Mouse (Mus musculus): ENCODE measurements around the gene Eif2d. TPM values are rescaled to one million over a fixed set of nuclear protein-coding genes. Genes with fewer than 3 reads are reported as not detected.
"Not testable (repeated sequence)": the region's sequence is repeated elsewhere in the genome, so short reads cannot be mapped to it uniquely, and the experiment has no call there.

Gene Eif2d
- polyA plus RNA-seq, 1 experiment from 2014 or later, result 62.6 TPM

DNA sequence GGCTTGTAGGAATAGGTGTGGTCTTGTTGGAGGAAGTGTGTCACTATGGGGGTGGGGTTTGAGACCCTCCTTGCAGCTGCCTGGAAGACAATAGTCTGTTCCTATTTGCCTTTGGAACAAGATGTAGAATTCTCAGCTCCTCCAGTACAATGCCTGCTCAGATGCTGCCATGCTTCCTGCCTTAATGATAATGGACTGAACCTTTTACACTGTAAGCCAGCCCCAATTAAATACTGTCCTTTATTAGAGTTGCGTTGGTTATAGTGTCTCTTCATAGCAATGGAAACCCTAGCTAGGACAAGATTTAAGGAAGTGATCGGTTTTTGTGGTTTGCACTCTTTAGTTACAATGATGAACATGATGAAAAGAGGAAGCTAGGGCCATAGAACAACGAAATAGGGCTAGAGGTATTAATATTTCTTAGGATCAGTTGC, 6.8 kb upstream of the Eif2d start:
- Histone ChIP-seq H3K4me3 (no peak overlapping the region), H3K36me3 (no peaks in the 10 kb centered on the region), H3K27me3 (ENCODE audit: low read depth, poor library complexity, severe bottlenecking) (peaks cover under 1% of the 10 kb centered on the region; the same call in 1 of the 2 replicates), H3K4me1 (no peaks in the 10 kb centered on the region), H3K27ac (replicated peaks) (no peak overlapping the region), H3K9me3 (replicated peaks) (no peaks in the 10 kb centered on the region)
- DNase-seq (ENCODE audit: low spot score), result no peak
- WGBS, result 88% methylated on average over 3 of the region's 3 CpGs

DNA sequence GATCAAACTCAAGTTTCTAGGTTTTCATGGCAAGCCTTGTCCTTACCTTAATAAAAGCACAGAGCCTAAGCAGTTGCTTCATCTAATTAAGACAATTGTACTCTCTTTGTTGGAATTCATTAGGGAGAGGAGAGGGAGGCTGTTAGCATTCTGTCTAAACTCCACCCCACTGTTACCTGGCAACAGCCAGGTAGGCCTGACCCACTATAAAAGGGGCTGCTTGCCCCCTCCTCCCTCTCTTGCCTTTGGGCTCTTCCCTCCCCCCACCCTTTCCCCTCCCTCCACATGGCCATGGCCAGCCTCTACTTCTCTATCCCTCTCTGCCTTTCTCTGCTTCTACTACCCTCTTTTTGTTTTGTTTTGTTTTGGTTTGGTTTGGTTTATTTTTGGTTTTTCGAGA, 3.5 kb upstream of the Eif2d start:
- Histone ChIP-seq H3K36me3 (no peaks in the 10 kb centered on the region), H3K27me3 (ENCODE audit: low read depth, poor library complexity, severe bottlenecking) (peaks cover 6% of the 10 kb centered on the region; the same call in 1 of the 2 replicates), H3K9me3 (replicated peaks) (no peaks in the 10 kb centered on the region), H3K4me1 (peaks cover 13% of the 10 kb centered on the region), H3K27ac (replicated peaks) (no peak overlapping the region), H3K4me3 (no peak overlapping the region)
- 86% methylated on average over 1 of the region's 1 CpGs for WGBS
- no peak for DNase-seq (ENCODE audit: low spot score)

DNA sequence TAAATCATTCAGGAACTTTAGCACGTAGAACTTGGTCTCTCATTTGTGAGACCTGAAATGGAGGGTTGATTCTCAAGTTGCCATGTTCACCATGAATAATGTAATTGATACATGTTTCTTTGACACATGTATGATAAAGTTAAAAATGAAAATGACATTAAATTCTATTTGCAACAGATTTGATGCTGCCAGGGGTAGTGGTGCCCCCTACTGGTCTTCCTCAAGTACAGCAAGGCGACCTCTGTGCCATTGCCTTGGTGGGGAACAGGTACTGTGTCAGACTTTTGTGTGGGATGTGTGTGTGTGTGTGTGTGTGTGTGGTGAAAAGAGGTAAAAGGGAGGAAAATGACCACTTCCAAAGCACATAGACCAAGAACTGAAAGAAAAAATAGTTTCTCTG, 2.5 kb downstream of the Eif2d start:
- Histone ChIP-seq H3K4me3 (no peak overlapping the region), H3K27me3 (ENCODE audit: low read depth, poor library complexity, severe bottlenecking) (peaks cover 6% of the 10 kb centered on the region; the same call in 1 of the 2 replicates), H3K27ac (replicated peaks) (no peak overlapping the region), H3K9me3 (replicated peaks) (no peaks in the 10 kb centered on the region), H3K4me1 (peaks cover 16% of the 10 kb centered on the region), H3K36me3 (peaks cover 31% of the 10 kb centered on the region)
- 54% methylated on average over 2 of the region's 2 CpGs for WGBS
- DNase-seq (ENCODE audit: low spot score), result peak; percentile 31

DNA sequence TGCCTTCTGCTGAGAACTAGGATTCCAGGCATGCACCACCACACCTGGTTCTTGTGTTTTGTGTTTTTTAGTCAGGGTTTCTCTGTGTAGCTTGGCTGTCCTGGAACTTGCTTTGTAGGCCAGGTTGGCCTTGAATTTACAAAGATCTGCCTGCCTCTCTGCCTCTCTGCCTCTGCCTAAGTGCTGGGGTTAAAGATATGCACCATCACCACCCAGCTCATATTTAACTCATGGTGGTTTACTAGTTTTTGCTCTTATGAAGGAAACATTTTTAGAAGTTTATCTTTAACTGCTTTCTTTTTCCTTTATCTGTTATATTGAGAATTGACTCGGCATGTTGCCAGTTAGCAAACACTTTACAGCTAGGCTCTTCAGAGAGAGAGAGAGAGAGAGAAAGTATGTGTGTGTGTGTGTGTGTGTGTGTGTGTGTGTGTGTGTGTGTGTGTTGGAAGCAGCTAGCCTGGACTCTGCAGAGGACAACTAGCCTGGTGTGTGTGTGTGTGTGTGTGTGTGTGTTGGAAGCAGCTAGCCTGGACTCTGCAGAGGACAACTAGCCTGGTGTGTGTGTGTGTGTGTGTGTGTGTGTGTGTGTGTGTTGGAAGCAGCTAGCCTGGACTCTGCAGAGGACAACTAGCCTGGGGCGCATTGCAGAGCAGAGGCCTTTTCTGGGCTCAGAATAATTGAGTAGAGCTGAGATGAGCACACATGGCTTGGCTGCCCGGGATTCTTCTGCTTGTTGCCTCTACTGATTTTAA, 6.8 kb downstream of the Eif2d start:
- DNase-seq (ENCODE audit: low spot score), result not testable (repeated sequence)
- H3K36me3 ChIP-seq, result peaks cover 73% of the 10 kb centered on the region

GRCm38 (mm10) chr1:131161091-131161490, 8.1 kb downstream of the Eif2d start:
- no peaks in the 10 kb centered on the region for H3K9me3 ChIP-seq (replicated peaks)
- no peak for DNase-seq (ENCODE audit: low spot score)
- H3K27ac ChIP-seq (replicated peaks), result no peak overlapping the region
- no peaks in the 10 kb centered on the region for H3K4me1 ChIP-seq
- 91% methylated on average over 11 of the region's 11 CpGs for WGBS
- no peaks in the 10 kb centered on the region for H3K27me3 ChIP-seq (ENCODE audit: low read depth, poor library complexity, severe bottlenecking)
- no peak overlapping the region for H3K4me3 ChIP-seq
- H3K36me3 ChIP-seq, result peaks cover 82% of the 10 kb centered on the region

More for the DNA sequence above, 6.8 kb downstream of the Eif2d start:
- not testable (repeated sequence) for H3K9me3 ChIP-seq (replicated peaks); H3K27ac ChIP-seq (replicated peaks); H3K4me1 ChIP-seq; H3K4me3 ChIP-seq; H3K27me3 ChIP-seq (ENCODE audit: low read depth, poor library complexity, severe bottlenecking)
- 88% methylated on average over 3 of the region's 3 CpGs for WGBS

DNA sequence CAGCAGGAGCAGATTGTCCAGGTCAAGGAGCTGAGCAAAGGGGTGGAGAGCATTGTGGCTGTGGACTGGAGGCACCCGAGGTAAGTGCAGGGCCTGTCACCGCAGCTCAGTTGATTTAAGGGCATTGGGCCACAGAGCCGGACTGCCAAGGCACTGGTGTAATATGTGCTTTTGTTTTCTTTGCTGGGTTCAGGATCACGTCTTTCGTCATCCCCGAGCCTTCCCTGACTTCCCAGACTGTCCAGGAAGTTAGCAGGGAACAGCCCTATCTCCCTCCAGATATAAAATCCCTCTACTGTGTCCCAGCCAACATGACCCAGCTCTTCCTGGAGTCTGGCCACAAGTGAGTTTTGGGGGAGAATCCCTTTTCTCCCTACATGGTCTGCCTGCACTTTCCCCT, 11.4 kb downstream of the Eif2d start:
- WGBS, result 93% methylated on average over 6 of the region's 6 CpGs
- DNase-seq (ENCODE audit: low spot score), result no peak
- Histone ChIP-seq H3K36me3 (peaks cover 99% of the 10 kb centered on the region), H3K4me1 (no peaks in the 10 kb centered on the region), H3K27ac (replicated peaks) (no peak overlapping the region), H3K27me3 (ENCODE audit: low read depth, poor library complexity, severe bottlenecking) (no peaks in the 10 kb centered on the region), H3K4me3 (no peak overlapping the region), H3K9me3 (replicated peaks) (no peaks in the 10 kb centered on the region)

- H3K27ac ChIP-seq (replicated peaks), result no peak overlapping the region
- peaks cover 99% of the 10 kb centered on the region for H3K36me3 ChIP-seq
- no peaks in the 10 kb centered on the region for H3K4me1 ChIP-seq
- no peak overlapping the region for H3K4me3 ChIP-seq
- WGBS, result 95% methylated on average over 10 of the region's 10 CpGs
- H3K27me3 ChIP-seq (ENCODE audit: low read depth, poor library complexity, severe bottlenecking), result no peaks in the 10 kb centered on the region
- no peak for DNase-seq (ENCODE audit: low spot score)
- no peaks in the 10 kb centered on the region for H3K9me3 ChIP-seq (replicated peaks)
These were observed 14.6 kb downstream of the Eif2d start for GRCm38 (mm10) chr1:131167612-131168011.

DNA sequence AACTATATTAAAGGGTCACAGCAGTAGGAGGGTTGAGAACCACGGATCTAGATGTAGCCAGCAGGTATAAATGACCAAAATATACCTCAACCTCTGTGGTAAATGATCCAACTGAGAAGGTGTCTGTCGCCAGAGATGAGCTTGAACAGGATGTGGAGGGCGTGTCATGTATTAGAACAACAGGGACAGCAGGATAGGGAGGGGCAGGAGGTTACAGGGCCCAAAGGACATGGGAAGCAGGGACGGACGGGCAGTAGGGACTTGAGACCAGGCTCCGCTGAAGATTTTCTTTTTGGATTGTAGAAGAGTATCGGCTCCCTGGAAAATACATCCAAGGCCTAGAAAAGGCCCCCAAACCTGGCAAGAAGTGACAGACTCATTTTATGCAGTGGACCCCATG, 20.0 kb downstream of the Eif2d start:
- H3K27me3 ChIP-seq (ENCODE audit: low read depth, poor library complexity, severe bottlenecking), result no peaks in the 10 kb centered on the region
- peaks cover 100% of the 10 kb centered on the region for H3K36me3 ChIP-seq
- DNase-seq (ENCODE audit: low spot score), result no peak
- H3K9me3 ChIP-seq (replicated peaks), result no peaks in the 10 kb centered on the region
- no peaks in the 10 kb centered on the region for H3K4me1 ChIP-seq
- 93% methylated on average over 7 of the region's 7 CpGs for WGBS
- no peak overlapping the region for H3K27ac ChIP-seq (replicated peaks)
- no peak overlapping the region for H3K4me3 ChIP-seq

DNA sequence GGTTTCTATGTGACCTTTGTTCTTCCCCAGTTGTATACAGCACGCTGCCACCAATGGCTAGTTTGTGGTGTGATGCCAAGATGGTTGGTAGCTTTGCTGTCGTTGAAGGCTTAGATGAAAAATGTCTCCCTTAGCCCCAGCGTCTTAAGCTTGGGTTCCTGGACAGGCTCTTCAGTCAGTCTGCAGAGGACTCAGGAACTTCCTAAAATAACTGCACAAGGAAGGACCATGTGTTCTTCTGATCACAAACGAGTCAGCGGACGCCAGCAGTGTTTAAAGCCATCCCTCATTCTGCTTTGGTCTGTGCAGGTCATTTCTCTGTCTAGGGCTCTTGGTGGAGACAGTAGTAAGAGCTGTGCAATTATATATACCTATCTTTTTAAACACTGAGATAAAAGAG, 20.8 kb downstream of the Eif2d start:
- 89% methylated on average over 6 of the region's 6 CpGs for WGBS
- no peaks in the 10 kb centered on the region for H3K9me3 ChIP-seq (replicated peaks)
- H3K27me3 ChIP-seq (ENCODE audit: low read depth, poor library complexity, severe bottlenecking), result no peaks in the 10 kb centered on the region
- peaks cover 100% of the 10 kb centered on the region for H3K36me3 ChIP-seq
- no peak overlapping the region for H3K27ac ChIP-seq (replicated peaks)
- H3K4me3 ChIP-seq, result no peak overlapping the region
- H3K4me1 ChIP-seq, result no peaks in the 10 kb centered on the region
- no peak for DNase-seq (ENCODE audit: low spot score)

- Histone ChIP-seq H3K9me3 (replicated peaks) (no peaks in the 10 kb centered on the region), H3K27me3 (ENCODE audit: low read depth, poor library complexity, severe bottlenecking) (no peaks in the 10 kb centered on the region), H3K36me3 (peaks cover 97% of the 10 kb centered on the region), H3K27ac (replicated peaks) (no peak overlapping the region), H3K4me1 (no peaks in the 10 kb centered on the region), H3K4me3 (no peak overlapping the region)
- DNase-seq (ENCODE audit: low spot score), result no peak
- WGBS, result 90% methylated on average over 12 of the region's 12 CpGs
These were observed 21.4 kb downstream of the Eif2d start for GRCm38 (mm10) chr1:131174299-131174861.

DNA sequence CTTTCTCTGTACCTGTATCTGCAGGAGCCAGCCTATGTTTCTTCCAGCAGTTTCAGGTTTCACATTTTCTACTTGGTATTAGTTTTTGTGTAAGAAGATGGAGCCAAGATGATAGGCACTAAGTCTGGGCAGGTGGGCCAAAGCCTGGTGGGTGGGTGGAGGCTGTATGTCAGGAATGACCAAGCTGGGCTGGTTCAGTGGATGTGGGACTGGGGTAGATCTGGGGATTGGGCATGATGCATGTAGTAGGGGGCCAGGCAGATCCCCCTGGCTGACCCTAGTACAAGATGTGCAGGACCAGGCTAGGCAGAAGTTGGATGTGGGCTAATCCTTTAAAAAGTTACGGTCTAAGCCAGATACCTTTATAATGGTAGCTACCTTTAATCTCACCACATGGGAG, 22.2 kb downstream of the Eif2d start:
- H3K4me3 ChIP-seq, result no peak overlapping the region
- no peaks in the 10 kb centered on the region for H3K27me3 ChIP-seq (ENCODE audit: low read depth, poor library complexity, severe bottlenecking)
- H3K36me3 ChIP-seq, result peaks cover 97% of the 10 kb centered on the region
- no peak overlapping the region for H3K27ac ChIP-seq (replicated peaks)
- no peaks in the 10 kb centered on the region for H3K4me1 ChIP-seq
- 100% methylated on average over 1 of the region's 1 CpGs for WGBS
- DNase-seq (ENCODE audit: low spot score), result no peak
- H3K9me3 ChIP-seq (replicated peaks), result no peaks in the 10 kb centered on the region

- WGBS, result 93% methylated on average over 8 of the region's 8 CpGs
- Histone ChIP-seq H3K9me3 (replicated peaks) (no peaks in the 10 kb centered on the region), H3K4me1 (no peaks in the 10 kb centered on the region), H3K27me3 (ENCODE audit: low read depth, poor library complexity, severe bottlenecking) (no peaks in the 10 kb centered on the region), H3K27ac (replicated peaks) (no peak overlapping the region), H3K4me3 (no peak overlapping the region), H3K36me3 (peaks cover 93% of the 10 kb centered on the region)
- no peak for DNase-seq (ENCODE audit: low spot score)
These were observed 22.8 kb downstream of the Eif2d start for GRCm38 (mm10) chr1:131175819-131176218.

DNA sequence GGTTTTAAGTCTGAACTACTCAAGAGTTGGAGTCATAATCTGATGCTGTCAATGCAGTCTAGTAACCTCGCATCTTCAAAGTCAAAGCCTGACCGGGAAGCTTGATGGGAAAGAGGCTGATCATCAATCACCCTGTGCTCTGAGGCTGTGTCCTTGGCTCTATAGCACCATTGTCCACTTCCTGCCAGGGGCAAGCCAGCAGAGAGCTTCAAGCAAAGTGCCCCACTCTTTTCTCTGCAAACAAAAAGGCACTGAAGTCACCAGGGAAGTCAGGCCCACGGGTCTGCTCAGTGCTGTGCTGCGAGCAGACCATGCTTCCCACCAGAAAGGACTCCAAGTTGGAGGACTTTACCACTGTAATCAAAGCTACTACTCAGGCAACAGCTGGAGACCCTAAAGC, 24.3 kb downstream of the Eif2d start:
- 90% methylated on average over 4 of the region's 4 CpGs for WGBS
- Histone ChIP-seq H3K27ac (replicated peaks) (no peak overlapping the region), H3K27me3 (ENCODE audit: low read depth, poor library complexity, severe bottlenecking) (no peaks in the 10 kb centered on the region), H3K4me3 (no peak overlapping the region), H3K4me1 (no peaks in the 10 kb centered on the region), H3K9me3 (replicated peaks) (no peaks in the 10 kb centered on the region), H3K36me3 (peaks cover 78% of the 10 kb centered on the region)
- DNase-seq (ENCODE audit: low spot score), result no peak
